Mouse (Mus musculus): ENCODE data around the gene Nck2.

Nck2 gene

GRCm38 (mm10) chr1:43470421-43471179 is 26.2 kb downstream of the Nck2 start:
- DNase-seq = no peak

GRCm38 (mm10) chr1:43471180-43472045 is 27.0 kb downstream of the Nck2 start:
- DNase-seq = no peak

GRCm38 (mm10) chr1:43472046-43472649 is 27.8 kb downstream of the Nck2 start:
- peak; percentile 39 to 69 for DNase-seq

- DNase-seq = peak in 1 of 2 experiments; percentile 22
These were observed 29.6 kb downstream of the Nck2 start for GRCm38 (mm10) chr1:43473734-43474534.

GRCm38 (mm10) chr1:43474535-43475409 is 30.4 kb downstream of the Nck2 start:
- no peak for DNase-seq

GRCm38 (mm10) chr1:43477954-43478353 is 33.6 kb downstream of the Nck2 start:
- no peak for DNase-seq

- no peak for DNase-seq
These were observed 40.8 kb downstream of the Nck2 start for GRCm38 (mm10) chr1:43485204-43485603.

- DNase-seq = no peak
These were observed 42.1 kb downstream of the Nck2 start for GRCm38 (mm10) chr1:43486500-43486899.

GRCm38 (mm10) chr1:43486956-43487722 is 42.8 kb downstream of the Nck2 start:
- no peak for DNase-seq

GRCm38 (mm10) chr1:43489311-43489710 is 44.9 kb downstream of the Nck2 start:
- no peak for DNase-seq

GRCm38 (mm10) chr1:43491506-43492269 is 47.3 kb downstream of the Nck2 start:
- no peak for DNase-seq

- no peak for DNase-seq
These were observed 48.5 kb downstream of the Nck2 start for GRCm38 (mm10) chr1:43492803-43493437.

- no peak for DNase-seq
These were observed 51.7 kb downstream of the Nck2 start for GRCm38 (mm10) chr1:43496051-43496450.

GRCm38 (mm10) chr1:43496993-43497392 is 52.6 kb downstream of the Nck2 start:
- DNase-seq = no peak

- DNase-seq = no peak
These were observed 53.6 kb downstream of the Nck2 start for GRCm38 (mm10) chr1:43497951-43498350.

- no peak for DNase-seq
These were observed 55.7 kb downstream of the Nck2 start for GRCm38 (mm10) chr1:43500121-43500520.

- no peak for DNase-seq
These were observed 57.0 kb downstream of the Nck2 start for GRCm38 (mm10) chr1:43501143-43501919.

- no peak for DNase-seq
These were observed 57.8 kb downstream of the Nck2 start for GRCm38 (mm10) chr1:43501920-43502791.
